Mouse (Mus musculus): ENCODE results near the gene Nup210. TPM values are rescaled to one million over a fixed set of nuclear protein-coding genes. Genes with fewer than 3 reads are reported as not detected.
"Not testable (repeated sequence)": the region's sequence is repeated elsewhere in the genome, so short reads cannot be mapped to it uniquely, and the experiment has no call there.

Gene Nup210
- polyA plus RNA-seq, 1 experiment: 32.7 TPM

- no peak for DNase-seq (ENCODE audit: low read depth)
Observed at GRCm38 (mm10) chr6:91139846-91140245, 23.2 kb upstream of the Nup210 start.

DNA sequence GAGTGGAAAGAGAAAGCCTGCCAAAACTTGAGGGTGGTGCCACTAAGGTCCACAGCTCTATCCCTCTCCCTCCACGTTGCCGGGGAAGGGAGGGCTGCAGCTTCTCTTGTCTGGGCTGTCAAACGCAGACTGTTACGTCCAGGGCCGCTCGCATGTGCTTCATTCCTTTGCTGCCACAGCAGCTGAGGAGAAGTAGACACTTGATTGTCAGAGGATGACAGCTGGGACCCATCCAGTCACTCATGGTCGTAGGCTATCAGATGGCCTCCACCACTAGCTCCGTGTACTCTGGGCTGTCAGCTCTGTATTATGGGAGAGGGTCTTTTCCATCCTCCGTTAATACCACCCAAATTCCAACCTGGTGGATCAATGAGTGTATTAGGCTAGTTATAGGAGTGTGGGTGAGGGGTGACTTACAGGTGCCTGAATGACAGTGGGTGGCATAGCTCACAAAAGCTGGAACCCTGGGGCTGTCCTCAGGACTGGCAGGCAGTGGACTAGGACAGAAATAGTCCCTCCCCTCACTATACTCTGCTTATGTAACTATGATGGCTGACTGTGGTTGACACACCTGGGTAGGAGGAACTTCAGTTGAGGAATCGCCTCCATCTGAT lies 20.8 kb upstream of the Nup210 start:
- DNase-seq (ENCODE audit: low read depth): no peak

GRCm38 (mm10) chr6:91130856-91131255 lies 14.2 kb upstream of the Nup210 start:
- no peak for DNase-seq (ENCODE audit: low read depth)

DNA sequence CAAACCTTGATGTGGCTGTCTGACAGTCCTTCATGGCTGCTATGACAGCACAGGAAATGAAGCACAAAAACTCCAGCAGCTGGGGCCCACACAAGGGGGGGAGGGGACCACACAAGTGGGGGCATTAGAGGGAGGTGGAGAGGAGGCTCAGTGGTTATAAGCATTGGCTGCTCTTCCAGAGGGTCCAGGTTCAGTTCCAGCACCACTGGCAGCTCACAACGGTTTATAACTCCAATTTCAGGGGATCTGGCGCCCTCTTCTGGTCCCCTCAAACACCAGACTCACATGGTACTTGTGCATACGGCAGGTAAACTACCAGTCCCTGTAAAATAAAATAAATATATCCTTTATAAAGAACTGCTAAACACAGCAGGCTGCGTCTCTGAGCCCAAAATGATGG lies 12.4 kb upstream of the Nup210 start:
- no peak for DNase-seq (ENCODE audit: low read depth)

- no peak for DNase-seq (ENCODE audit: low read depth)
Observed at GRCm38 (mm10) chr6:91125228-91125585, 8.6 kb upstream of the Nup210 start.

DNA sequence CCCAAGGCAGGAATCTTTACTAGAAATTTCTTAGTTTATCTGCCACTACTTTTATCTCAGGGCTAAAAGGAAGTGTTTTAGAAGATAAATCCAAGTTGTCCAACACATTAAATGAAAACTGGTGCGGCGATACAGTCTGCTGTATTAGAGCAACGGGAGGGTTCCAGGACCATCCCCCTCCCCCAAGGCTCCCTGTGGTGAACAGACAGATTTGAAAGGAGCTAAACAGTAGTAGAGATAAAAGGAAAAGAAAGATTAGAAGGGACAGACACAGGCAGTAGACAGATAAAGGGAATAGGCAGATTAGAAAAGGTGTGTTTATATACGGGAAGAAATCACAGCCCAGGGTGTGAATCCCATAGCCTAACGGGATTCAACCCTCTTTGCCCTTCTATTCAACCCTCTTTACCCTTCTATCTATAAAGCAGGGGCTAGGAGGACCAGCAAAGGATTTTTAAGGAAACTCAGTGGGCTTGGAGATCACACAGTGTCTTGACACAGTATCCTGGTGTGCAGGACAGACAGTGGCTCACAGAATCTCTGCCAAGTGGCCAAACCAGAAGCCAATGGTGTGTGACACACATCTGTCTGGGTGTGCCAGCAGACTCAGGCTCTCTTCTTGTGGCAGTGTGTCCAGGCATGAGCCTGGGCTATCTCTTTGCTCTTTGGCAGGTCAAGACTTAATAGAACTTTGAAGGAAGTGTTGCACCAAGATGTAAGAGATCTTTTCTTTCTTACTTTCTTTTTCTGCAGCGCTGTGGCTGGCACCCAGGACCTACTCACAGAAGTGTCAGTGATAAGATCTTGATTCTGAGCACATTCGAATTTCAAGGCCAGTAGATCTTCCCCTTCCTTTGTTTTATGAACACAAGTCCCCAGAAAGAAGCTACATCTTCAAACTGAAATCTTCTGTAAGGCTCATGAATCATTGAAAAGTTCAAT lies 7.9 kb upstream of the Nup210 start:
- DNase-seq (ENCODE audit: low read depth): no peak

- no peak for DNase-seq (ENCODE audit: low read depth)
Observed at GRCm38 (mm10) chr6:91123453-91123852, 6.8 kb upstream of the Nup210 start.

DNA sequence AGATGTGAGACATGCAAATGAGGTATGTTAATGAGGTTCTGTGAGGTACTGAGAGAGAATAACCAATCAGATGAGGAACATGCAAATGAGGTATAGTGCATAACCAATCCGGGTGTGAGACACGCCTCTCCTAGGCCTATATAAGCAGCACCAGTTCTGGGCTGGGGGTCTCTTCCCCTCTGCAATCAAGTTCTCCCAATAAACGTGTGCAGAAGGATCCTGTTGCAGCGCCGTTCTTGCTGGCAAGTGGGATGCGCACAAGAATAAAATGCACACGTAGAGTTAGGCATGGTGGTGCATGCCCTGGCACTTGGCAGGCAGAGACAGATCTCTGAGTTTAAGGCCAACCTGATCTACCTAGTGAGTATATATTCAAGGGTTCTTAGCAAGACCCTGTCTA lies 4.5 kb upstream of the Nup210 start:
- DNase-seq (ENCODE audit: low read depth): not testable (repeated sequence)

GRCm38 (mm10) chr6:91120206-91120605 lies 3.6 kb upstream of the Nup210 start:
- no peak for DNase-seq (ENCODE audit: low read depth)

DNA sequence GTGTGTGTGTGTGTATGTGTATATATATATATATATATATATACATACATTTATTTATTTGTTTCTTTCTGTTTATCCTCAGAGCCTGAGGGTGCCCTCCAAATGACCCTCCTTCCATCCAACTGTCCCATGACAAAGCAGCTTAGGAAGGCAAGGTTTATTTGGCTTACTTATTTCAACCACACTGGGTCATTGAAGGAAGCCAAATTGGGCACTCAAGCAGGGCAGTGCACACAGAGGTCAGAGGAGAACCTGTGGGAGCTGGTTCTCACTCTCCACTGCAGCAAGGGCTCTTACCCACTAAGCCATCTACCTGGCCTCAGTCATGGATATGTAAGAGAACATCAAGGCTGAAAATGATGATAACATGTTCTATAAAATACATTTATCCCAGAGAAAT lies 1.9 kb upstream of the Nup210 start:
- no peak for DNase-seq (ENCODE audit: low read depth)

DNA sequence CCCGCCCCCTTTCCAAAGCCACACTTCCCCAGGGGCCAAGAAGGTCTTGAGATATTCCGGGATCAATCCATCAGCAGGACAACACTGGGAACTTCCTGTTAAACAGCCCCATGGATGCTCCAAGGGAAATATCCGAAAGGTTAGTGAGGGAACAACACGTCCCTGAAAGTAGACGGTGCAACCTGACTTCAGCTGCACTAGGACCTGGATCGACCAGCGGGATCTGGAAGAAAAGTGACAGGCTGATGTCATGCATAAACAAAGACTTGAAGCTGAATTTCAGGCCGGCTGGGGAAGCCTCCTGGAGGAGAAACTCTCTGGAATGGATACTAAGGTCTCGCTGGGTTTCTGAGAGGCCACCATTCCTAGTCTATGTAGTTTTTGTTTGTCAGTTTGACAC lies 520 bp upstream of the Nup210 start:
- DNase-seq (ENCODE audit: low read depth): no peak

GRCm38 (mm10) chr6:91115863-91116243 lies 776 bp downstream of the Nup210 start:
- DNase-seq (ENCODE audit: low read depth): no peak

GRCm38 (mm10) chr6:91115158-91115557 lies 1.5 kb downstream of the Nup210 start:
- DNase-seq (ENCODE audit: low read depth): no peak

GRCm38 (mm10) chr6:91114716-91115115 lies 1.9 kb downstream of the Nup210 start:
- DNase-seq (ENCODE audit: low read depth): no peak

- no peak for DNase-seq (ENCODE audit: low read depth)
Observed at GRCm38 (mm10) chr6:91111954-91112252, 4.7 kb downstream of the Nup210 start.

DNA sequence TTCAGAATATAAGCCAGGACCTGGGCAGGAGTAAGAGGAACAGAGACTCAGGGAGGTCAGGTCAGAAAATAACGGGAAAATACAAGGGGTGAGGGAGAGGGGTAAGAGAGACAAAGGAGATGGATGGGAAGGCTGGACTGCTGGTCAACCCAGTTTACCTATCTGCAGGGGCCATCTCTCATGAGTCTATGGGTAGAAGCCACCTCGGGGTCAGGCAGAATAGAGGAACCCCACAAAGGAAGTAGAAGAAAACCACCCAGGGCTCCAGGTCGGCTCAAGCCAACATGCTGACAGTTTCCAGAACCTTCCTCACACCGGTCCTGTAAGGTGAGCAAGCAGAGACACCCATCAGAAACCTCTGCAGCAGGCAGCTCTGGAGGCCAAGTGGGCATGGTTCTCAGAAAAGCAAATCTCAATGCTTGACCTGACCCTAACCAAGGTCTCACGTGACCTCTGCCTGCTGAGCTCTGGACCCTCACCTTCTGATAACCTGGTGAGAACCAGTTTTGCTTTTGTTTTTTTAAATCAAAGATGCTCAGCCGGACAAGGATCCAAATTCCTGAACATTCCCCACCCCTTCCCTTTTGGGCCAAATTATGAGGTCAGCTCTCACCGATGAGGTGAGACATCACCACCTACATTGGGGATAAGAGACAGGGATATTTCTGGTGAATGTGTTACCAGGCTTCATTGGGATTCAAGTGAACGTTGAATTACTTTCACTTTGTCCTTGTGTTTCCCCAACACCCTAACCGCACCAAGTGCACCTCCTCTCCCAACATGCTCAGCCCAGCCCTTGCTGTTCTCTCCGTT lies 5.3 kb downstream of the Nup210 start:
- DNase-seq (ENCODE audit: low read depth): no peak

GRCm38 (mm10) chr6:91110323-91111020 lies 6.2 kb downstream of the Nup210 start:
- DNase-seq (ENCODE audit: low read depth): no peak

GRCm38 (mm10) chr6:91109489-91109888 lies 7.1 kb downstream of the Nup210 start:
- no peak for DNase-seq (ENCODE audit: low read depth)

- DNase-seq (ENCODE audit: low read depth): no peak
Observed at GRCm38 (mm10) chr6:91108917-91109450, 7.6 kb downstream of the Nup210 start.

DNA sequence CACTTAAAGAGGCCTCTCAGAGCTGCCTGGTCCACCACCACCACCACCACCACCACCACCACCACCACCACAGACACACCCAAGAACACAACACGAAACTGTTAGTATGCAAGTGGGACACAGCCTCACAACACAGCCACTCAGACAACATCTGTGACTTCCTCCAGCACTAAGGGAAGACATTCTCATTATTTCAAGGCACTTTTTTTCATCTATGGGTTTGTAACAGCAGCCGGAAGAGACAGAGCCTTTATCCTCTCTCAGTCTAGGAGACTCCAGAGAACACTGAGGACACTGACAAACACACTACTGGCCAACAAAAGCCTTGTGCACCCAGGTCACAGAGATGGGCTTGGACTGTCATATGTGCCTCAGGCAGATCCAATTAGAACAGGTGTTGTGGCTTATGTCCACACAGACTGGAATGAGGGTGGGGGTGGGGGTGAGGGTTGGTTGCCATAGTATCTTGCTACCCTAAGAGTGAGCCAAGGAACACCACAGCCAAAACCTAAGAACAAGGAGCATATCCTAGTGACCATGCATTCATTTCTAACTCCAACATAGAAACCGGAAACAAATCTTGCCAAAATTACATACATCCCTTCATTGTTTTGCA lies 8.2 kb downstream of the Nup210 start:
- DNase-seq (ENCODE audit: low read depth): no peak

- DNase-seq (ENCODE audit: low read depth): no peak
Observed at GRCm38 (mm10) chr6:91105400-91106129, 11.1 kb downstream of the Nup210 start.
